Mouse (Mus musculus) neural tube, embryonic 14.5 days (tissue): ENCODE measurements around the gene Actg1. TPM values are rescaled to one million over a fixed set of nuclear protein-coding genes. Genes with fewer than 3 reads are reported as not detected.

Source experiments
- ATAC-seq: fragments of 200-750 bp; cut with Nextera tagmentation; 2 replicates; pipeline ENCODE4 v1.8.0; 2017; ENCODE audit warnings: low read depth, mild to moderate bottlenecking, moderate TSS enrichment, moderate library complexity
- H3K27ac ChIP-seq: fragments of 300-500 bp; sonication (generic); 2 replicates; pipeline ENCODE4 v1.5.1; 2014; ENCODE audit warnings: low read depth, mild to moderate bottlenecking, control low read depth, low read length, moderate library complexity, mixed read lengths
- H3K27me3 ChIP-seq: fragments of 300-500 bp; sonication (generic); 2 replicates; pipeline ENCODE4 v1.6.1; 2014; ENCODE audit warnings: low read length; ENCODE audit not compliant: control insufficient read depth, insufficient read depth
- H3K36me3 ChIP-seq: fragments of 300-500 bp; sonication (generic); 2 replicates; pipeline ENCODE4 v1.6.1; 2014; ENCODE audit warnings: low read length, mixed read lengths; ENCODE audit not compliant: control insufficient read depth, insufficient read depth
- H3K4me1 ChIP-seq: fragments of 300-500 bp; sonication (generic); 2 replicates; pipeline ENCODE4 v1.6.1; 2014; ENCODE audit warnings: low read length; ENCODE audit not compliant: control insufficient read depth, insufficient read depth
- H3K4me2 ChIP-seq: fragments of 300-500 bp; sonication (generic); 2 replicates; pipeline ENCODE4 v1.6.1; 2014; ENCODE audit warnings: mild to moderate bottlenecking, low read depth, low read length, control low read depth
- H3K4me3 ChIP-seq: fragments of 300-500 bp; sonication (generic); 2 replicates; pipeline ENCODE4 v1.5.1; 2014; ENCODE audit warnings: low read depth, low read length, control low read depth, mixed read lengths
- H3K9ac ChIP-seq: fragments of 300-500 bp; sonication (generic); replicated peaks from 2 replicates; pipeline ENCODE4 v1.6.1; 2014; ENCODE audit warnings: low read depth, mild to moderate bottlenecking, control low read depth, low read length, mixed read lengths
- H3K9me3 ChIP-seq: fragments of 300-500 bp; sonication (generic); 2 replicates; pipeline ENCODE4 v1.6.1; 2016; ENCODE audit warnings: low read length; ENCODE audit not compliant: control insufficient read depth
- WGBS: fragments of 180-500 bp; shearing (Covaris S2); extraction: QIAGEN DNeasy Blood & Tissue Kit; methylation state at CpG from one replicate; pipeline ENCODE4 v1.1.7; 2014; 5-methylcytosine and 5-hydroxymethylcytosine counted together
- polyA plus RNA-seq: library from polyadenylated mRNA; unstranded; fragments of >200 nt; fragmentation: Nextera tagmentation; extraction: Ambion mirVana; gene quantifications from 2 replicates; pipeline ENCODE4 v1.2.1, GENCODE M21; 2014

Actg1 gene
- polyA plus RNA-seq, 1 experiment from 2014 or later, result 4,176 TPM

- Histone ChIP-seq H3K27me3 (no peaks in the 10 kb centered on the region), H3K36me3 (peaks cover 9% of the 10 kb centered on the region), H3K4me2 (peak overlapping the region; percentile 8; the same call in 1 of the 2 replicates), H3K4me3 (no peak overlapping the region), H3K9ac (no peak overlapping the region), H3K27ac (no peak overlapping the region; the same call in 1 of the 2 replicates), H3K9me3 (no peaks in the 10 kb centered on the region), H3K4me1 (peaks cover 6% of the 10 kb centered on the region; the same call in 1 of the 2 replicates)
- ATAC-seq, result no peak
- 78% methylated on average over 5 of the region's 5 CpGs for WGBS
Measured at GRCm38 (mm10) chr11:120343519-120344309, 4.6 kb downstream of the Actg1 start.

- no peak overlapping the region for H3K9ac ChIP-seq
- no peak overlapping the region for H3K4me3 ChIP-seq
- H3K9me3 ChIP-seq, result no peaks in the 10 kb centered on the region
- H3K4me1 ChIP-seq, result peaks cover 6% of the 10 kb centered on the region; the same call in 1 of the 2 replicates
- H3K27me3 ChIP-seq, result no peaks in the 10 kb centered on the region
- H3K4me2 ChIP-seq, result no peak overlapping the region
- peaks cover 9% of the 10 kb centered on the region for H3K36me3 ChIP-seq
- 90% methylated on average over 5 of the region's 5 CpGs for WGBS
- no peak overlapping the region for H3K27ac ChIP-seq
- no peak for ATAC-seq
Measured at GRCm38 (mm10) chr11:120342656-120343160, 5.6 kb downstream of the Actg1 start.

GRCm38 (mm10) chr11:120341661-120342060 lies 6.7 kb downstream of the Actg1 start:
- Histone ChIP-seq H3K4me3 (no peak overlapping the region), H3K27me3 (no peaks in the 10 kb centered on the region)

GRCm38 (mm10) chr11:120339978-120340513 lies 8.3 kb downstream of the Actg1 start:
- H3K36me3 ChIP-seq, result peaks cover 2% of the 10 kb centered on the region
- no peak for ATAC-seq
- H3K4me1 ChIP-seq, result peaks cover 2% of the 10 kb centered on the region; the same call in 1 of the 2 replicates
- WGBS, result 92% methylated on average over 10 of the region's 10 CpGs
- H3K4me2 ChIP-seq, result no peak overlapping the region
- H3K4me3 ChIP-seq, result no peak overlapping the region
- no peak overlapping the region for H3K27ac ChIP-seq
- no peak overlapping the region for H3K9ac ChIP-seq
- no peaks in the 10 kb centered on the region for H3K27me3 ChIP-seq
- H3K9me3 ChIP-seq, result no peaks in the 10 kb centered on the region

More at GRCm38 (mm10) chr11:120341661-120342060, 6.7 kb downstream of the Actg1 start:
- H3K4me2 ChIP-seq, result no peak overlapping the region
- no peak for ATAC-seq
- no peak overlapping the region for H3K27ac ChIP-seq
- peaks cover 6% of the 10 kb centered on the region; the same call in 1 of the 2 replicates for H3K4me1 ChIP-seq
- WGBS, result 92% methylated on average over 4 of the region's 4 CpGs
- H3K36me3 ChIP-seq, result peaks cover 6% of the 10 kb centered on the region
- no peak overlapping the region for H3K9ac ChIP-seq
- H3K9me3 ChIP-seq, result no peaks in the 10 kb centered on the region

GRCm38 (mm10) chr11:120338786-120339185 lies 9.6 kb downstream of the Actg1 start:
- Histone ChIP-seq H3K36me3 (no peaks in the 10 kb centered on the region), H3K27ac (no peak overlapping the region), H3K4me3 (no peak overlapping the region), H3K9me3 (no peaks in the 10 kb centered on the region), H3K9ac (no peak overlapping the region), H3K4me2 (no peak overlapping the region), H3K4me1 (no peaks in the 10 kb centered on the region), H3K27me3 (no peaks in the 10 kb centered on the region)
- ATAC-seq, result no peak
- WGBS, result 75% methylated on average over 3 of the region's 3 CpGs

- Histone ChIP-seq H3K9me3 (no peaks in the 10 kb centered on the region), H3K27ac (no peak overlapping the region), H3K27me3 (no peaks in the 10 kb centered on the region), H3K4me1 (no peaks in the 10 kb centered on the region), H3K9ac (no peak overlapping the region), H3K4me2 (no peak overlapping the region), H3K36me3 (no peaks in the 10 kb centered on the region), H3K4me3 (no peak overlapping the region)
- no peak for ATAC-seq
- 41% methylated on average over 2 of the region's 2 CpGs for WGBS
Measured at GRCm38 (mm10) chr11:120337447-120337846, 10.9 kb downstream of the Actg1 start.

- Histone ChIP-seq H3K4me2 (no peak overlapping the region), H3K36me3 (no peaks in the 10 kb centered on the region), H3K9me3 (no peaks in the 10 kb centered on the region), H3K9ac (no peak overlapping the region), H3K4me1 (no peaks in the 10 kb centered on the region), H3K27me3 (no peaks in the 10 kb centered on the region), H3K27ac (no peak overlapping the region), H3K4me3 (no peak overlapping the region)
- ATAC-seq, result no peak
- WGBS, result 85% methylated on average over 6 of the region's 6 CpGs
Measured at GRCm38 (mm10) chr11:120335431-120336021, 12.8 kb downstream of the Actg1 start.

GRCm38 (mm10) chr11:120320156-120320555 lies 28.2 kb downstream of the Actg1 start:
- Histone ChIP-seq H3K4me1 (peaks cover 15% of the 10 kb centered on the region), H3K27me3 (no peaks in the 10 kb centered on the region), H3K4me2 (no peak overlapping the region), H3K4me3 (no peak overlapping the region), H3K9me3 (no peaks in the 10 kb centered on the region), H3K36me3 (no peaks in the 10 kb centered on the region), H3K9ac (no peak overlapping the region), H3K27ac (no peak overlapping the region)
- no peak for ATAC-seq
- WGBS, result 94% methylated on average over 10 of the region's 10 CpGs

GRCm38 (mm10) chr11:120319310-120319709 lies 29.0 kb downstream of the Actg1 start:
- Histone ChIP-seq H3K9me3 (no peaks in the 10 kb centered on the region), H3K9ac (no peak overlapping the region), H3K4me1 (peaks cover 23% of the 10 kb centered on the region), H3K27ac (no peak overlapping the region), H3K4me3 (no peak overlapping the region), H3K36me3 (no peaks in the 10 kb centered on the region), H3K4me2 (no peak overlapping the region), H3K27me3 (no peaks in the 10 kb centered on the region)
- 89% methylated on average over 5 of the region's 5 CpGs for whole genome bisulfite sequencing
- ATAC-seq, result no peak
